Mouse (Mus musculus): ENCODE measurements at regions not wholly inside any gene's neighbourhood (a gene's known extent, or its start where the extent isn't known, plus 50 kb on each side); places are given as distances from the start of the nearest gene placed in this dataset.
"Not testable (repeated sequence)": the region's sequence is repeated elsewhere in the genome, so short reads cannot be mapped to it uniquely, and the experiment has no call there.

DNA sequence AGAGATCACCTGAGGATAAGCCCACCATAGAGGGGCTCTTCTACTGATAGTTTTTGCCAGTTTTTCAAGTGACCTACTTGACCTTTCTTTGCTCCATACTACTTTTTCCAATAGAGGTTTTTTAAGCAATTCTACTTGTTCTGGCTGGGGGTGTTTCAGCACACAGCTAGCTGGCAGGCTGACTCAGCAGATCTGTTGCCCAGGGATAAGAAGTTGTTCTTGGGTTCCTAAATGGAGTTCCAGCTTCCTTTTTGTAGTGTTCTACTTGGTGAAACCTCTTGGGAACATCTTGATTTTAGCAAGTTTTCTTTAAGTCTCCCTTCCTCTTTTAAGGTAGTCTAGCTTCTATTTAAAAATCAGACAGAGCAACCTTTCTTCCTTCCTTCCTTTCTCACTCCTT, 61.0 kb downstream of the 4930474N05Rik start:
- DNase-seq (ENCODE audit: low spot score in 2 of 2), result no peak

DNA sequence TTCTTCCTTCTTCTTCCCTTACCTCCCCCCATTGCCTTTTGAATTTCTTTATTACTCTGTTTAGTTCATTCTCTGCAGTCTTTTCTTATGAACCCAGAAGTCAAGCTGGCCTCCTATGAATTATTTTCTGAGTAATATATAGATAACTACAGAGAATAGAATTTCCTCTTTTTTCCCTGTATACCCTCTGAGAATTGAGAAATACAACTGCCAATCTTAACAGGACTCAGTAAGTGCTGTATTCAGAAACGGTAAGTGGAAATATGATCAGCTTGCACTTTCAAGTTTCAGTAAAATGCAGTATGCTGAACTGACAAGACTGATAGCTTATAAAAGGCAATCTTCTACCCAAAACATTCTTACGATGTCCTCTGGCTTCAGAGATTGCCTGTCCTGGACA, 61.5 kb downstream of the 4930474N05Rik start:
- DNase-seq (ENCODE audit: low spot score in 2 of 2), result no peak

DNA sequence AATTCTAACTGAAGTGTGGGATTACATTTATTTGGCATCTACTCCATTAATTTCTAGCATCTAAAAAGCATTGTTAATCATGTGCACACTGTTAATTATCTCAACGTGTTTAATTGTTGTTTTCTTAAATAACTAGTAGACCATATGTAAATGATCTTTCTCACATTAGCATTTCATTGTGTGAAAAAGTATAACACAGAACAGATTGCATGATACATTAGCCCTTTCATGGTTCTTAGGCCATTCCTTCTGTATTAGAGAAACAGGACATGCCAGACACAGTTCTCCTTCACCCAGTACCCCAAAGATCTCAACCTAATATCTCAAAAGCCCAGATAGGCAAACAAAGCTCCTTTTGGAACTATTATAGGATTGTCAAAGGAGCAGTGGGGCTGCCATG, 89.0 kb downstream of the 4930474N05Rik start:
- no peak for DNase-seq (ENCODE audit: low spot score in 2 of 2)

DNA sequence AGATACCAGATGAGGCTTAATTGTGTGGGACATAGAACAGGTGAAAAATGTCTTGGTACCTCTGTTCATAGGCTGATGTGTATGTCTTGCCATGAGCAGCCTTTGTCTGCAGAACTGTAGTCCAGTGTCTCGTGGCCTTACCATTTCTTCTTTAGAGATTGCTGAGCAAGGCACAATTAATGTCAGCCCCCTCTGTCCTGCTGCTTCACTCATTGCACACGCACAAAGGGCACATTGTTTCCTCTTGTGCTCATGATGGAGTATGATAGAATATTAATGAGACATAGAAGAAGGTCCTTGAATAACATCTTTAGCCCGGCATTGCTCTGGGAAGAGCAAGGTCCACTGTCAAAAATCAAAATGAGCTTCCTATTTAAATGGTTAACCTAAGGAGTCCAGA, 101.8 kb downstream of the 4930474N05Rik start:
- no peak for DNase-seq (ENCODE audit: low spot score in 2 of 2)

DNA sequence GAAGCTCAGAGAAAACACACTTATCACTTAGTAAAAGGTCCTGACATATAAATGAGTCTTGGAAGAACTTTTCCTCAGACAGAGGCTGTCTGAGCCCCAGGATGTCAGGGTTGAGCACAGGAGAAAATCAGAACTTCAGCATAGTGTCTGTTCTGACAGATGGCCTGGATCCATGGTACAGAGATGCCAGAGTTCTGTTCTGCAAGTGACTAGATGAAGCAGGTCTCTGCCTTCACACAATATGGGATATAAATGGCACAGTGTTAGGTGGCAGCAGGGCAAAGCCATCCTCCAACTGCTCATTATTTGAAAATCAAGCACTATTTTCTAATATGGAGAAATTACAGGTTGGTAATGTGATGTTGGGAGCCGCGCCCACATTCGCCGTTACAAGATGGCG, 103.7 kb downstream of the 4930474N05Rik start:
- peak; percentile 24 to 39 for DNase-seq (ENCODE audit: low spot score in 2 of 2)

DNA sequence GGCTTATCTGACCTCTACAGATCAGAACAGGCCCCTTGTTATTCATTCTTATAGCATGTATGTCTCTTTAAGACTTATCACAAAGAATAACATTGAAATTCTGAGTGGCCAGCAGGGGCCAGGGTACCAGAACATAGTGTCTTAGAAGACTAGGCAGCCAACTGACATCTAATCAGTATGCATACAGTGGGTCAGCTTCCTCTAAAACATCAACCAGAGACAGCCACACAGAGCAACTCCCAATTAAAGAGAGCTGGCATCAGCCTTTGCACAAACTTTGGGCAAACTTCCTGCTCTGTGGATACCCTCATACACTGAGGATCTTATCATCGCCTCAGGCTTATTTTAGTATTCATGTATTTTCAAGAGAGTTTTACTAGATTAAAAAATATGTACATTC, 109.1 kb downstream of the 4930474N05Rik start:
- DNase-seq (ENCODE audit: low spot score in 2 of 2), result no peak

DNA sequence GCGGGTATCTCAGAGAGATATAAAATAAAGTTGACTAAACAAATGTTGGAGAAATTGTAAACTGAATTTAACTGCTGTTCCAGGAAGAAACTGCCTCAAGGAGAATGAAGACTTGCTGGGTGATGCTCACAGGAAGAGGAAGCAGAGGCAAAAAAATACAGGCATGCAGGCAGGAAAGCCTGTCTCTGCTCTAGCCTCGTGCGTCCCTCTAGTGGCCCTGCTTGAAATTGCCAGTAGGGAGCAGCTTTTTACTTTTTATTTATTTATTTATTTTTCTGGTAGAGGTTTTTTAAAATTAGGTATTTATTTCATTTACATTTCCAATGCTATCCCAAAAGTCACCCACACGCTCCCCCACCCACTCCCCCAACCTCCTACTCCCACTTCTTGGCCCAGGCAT, 118.1 kb downstream of the 4930474N05Rik start:
- peak; percentile 76 to 86 for DNase-seq (ENCODE audit: low spot score in 2 of 2)

DNA sequence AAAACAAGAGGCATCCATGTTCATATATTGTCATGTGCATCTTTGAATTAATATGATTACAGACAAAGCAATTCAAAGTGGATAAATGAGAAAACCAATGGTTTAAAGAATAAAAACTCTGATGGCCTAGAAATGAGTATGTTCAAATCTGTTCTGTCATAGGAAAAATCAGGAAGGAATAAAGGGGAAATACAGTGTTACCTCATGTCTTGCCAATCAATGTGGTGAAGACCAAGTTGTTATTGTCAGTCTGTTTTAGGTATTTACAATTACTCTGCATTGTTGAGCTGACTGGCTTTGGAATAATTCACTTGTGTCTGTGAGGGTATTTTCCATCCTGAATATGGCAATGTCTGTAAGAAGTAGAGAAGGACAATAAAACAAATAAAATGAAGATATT, 151.1 kb downstream of the 4930474N05Rik start:
- no peak for DNase-seq (ENCODE audit: low spot score in 2 of 2)

DNA sequence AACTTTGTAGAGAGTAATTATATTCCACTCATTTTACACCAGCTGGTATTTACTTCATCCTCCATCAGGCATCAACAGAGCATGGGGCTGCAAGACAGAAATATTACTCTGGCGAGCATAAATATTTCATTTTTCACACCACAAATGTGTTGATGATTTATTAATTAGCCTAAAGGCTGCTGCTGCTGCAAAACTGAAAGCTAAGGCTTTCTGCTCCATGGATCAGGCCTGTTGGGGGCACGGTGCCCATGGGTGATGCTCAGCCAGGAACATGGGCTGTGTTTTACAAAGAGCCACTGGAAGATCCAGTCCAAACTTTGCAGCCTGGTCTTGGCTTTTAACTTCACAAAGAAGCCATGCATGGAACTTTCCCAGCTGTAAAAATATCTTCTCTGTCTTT, 167.4 kb downstream of the 4930474N05Rik start:
- peak; percentile 71 to 74 for DNase-seq (ENCODE audit: low spot score in 2 of 2)

DNA sequence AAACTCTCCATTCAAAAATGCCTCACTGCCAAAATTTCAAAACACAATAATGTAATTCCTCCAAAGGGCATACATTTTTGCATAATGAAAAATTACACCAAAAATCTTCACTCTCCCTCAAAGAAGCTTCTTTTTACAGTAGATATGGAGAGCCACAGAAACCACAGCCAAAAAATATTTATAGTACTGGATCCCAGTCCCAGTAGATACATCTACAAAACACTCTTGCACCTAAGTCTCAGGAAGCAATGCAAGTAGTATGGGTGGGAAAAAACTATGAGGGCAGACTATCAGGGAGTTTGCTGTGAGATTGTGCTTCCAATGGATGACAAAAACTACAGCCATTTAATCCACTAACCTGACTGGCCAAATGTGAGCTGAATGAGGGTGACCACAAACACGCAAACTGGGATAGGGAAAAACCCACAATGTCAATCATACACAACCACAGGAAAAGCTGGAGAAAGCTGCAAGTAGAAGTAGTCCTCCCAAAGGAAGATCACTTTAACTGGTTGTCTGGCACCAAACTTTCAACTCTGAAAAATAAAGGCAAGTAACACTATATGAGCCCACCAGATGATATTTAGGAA, 189.2 kb downstream of the 4930474N05Rik start:
- DNase-seq (ENCODE audit: low spot score in 2 of 2), result no peak

DNA sequence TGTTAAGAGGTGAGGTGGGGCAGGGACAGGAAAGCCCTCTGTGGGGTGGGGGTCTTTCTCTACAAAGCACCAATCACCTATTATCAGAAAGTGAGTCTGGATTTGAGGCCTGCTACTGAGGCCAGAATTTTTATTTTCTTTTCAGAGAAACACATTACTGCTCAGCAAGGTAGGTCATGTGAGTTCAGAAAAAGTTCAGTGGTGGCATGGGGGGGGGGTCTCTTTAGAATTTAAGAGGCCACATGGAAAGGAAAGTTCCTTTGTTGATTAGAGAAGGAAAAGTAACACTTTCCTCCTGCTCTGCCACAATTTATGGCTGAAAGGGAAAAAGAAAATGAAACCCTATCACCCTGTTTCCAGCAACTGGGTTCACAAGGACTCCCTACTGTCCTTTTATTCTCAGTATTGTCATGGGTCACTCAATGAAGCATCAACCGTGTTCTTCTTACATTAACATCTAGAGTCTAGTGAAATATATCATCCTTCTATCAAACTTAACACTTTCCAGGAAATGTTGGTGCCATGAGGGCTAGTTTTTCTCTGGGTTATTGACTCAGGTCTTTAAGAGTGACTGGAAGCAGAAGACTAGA, 194.1 kb downstream of the 4930474N05Rik start:
- no peak for DNase-seq (ENCODE audit: low spot score in 2 of 2)

DNA sequence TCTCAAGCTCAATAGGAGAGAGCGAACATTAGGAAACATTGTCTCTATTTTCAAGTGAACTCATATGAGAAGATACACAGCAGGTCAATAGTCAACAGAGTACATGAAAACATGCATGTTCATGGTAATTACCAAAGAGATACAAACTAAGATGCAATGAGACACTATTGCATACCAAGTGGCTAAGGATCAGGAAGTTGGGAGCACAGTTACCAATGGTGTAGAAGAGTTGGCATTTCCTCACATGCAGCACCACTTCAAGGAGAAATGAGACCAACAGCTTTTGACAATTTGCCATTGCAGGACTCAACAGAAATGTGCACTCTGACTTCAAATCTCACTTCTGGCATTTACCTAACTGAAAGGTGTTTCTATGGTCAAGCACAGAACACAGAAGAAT, 215.6 kb downstream of the 4930474N05Rik start:
- DNase-seq (ENCODE audit: low spot score in 2 of 2), result no peak

DNA sequence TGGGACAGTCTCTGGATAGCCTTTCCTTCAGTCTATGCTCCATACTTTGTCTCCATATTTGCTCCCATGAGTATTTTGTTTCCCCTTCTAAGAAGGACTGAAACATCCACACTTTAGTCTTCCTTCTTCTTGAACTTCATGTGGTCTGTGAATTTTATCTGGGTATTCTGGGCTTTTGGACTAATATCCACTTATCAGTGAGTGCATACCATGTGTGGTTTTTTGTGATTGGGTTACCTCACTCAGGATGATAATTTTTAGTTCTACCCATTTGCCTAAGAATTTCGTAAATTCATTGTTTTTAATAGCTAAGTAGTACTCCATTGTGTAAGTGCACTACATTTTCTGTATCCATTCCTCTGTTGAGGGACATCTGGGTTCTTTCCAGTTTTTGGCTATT, 220.0 kb downstream of the 4930474N05Rik start:
- DNase-seq (ENCODE audit: low spot score in 2 of 2), result not testable (repeated sequence)

DNA sequence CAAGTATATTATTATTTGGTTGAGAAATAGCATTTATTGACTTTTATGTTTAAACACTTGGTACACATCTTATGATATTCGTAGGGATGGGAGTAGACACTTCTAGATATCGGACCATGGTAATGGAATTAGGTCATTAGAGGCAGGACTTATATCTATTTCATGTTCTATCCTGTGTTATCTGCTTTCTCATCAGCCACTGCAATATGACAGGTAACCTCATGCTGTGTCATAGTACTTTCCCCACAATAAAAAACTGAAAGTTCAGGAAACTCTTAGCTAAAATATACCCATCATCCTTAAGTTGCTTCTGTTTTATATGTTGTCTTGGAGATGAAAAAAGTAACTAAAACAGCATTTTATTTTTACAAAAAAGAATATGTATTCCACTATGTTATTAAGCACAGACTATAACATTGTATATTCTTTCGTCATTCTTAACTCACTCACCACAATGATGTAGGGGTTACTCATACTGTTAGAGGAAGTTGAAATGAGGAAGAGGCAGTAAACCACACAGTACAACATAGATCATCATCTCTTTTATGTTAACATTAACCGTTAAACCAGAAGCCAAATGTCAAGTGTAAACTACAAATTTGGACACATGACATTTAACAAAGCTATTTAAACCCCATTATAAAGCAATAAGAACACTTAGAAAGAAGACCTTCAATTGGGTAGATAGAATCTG, 221.8 kb downstream of the 4930474N05Rik start:
- DNase-seq (ENCODE audit: low spot score in 2 of 2), result no peak

DNA sequence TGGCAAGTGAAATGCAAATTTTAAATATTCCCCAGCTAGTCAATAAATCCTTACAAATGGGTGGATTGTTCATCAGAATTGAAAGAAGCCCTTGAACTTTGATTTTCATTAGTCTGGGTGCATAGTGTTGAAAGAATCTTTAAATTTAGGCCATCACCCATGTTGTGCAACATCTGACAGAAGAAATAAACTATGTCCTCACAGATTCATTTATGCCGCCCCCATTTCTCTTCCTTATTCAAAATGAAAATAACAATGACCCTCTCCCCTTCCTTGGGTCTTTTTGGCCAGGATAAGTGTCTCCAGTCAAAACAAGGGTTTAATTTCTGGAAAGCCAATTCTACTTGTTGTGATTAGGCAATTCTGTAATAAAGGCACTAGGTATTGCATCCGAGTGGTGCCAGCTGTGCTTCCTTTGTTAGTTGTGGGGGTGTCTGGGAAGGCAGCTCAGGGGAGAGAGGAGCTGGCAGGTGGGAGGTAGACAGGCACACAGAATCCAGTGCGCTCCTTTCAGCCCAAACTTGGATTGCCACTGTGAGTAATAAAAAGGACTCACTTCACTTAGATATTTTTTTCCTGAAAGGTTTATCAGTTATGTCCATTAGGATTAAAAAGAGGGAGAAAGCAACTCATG, 233.7 kb downstream of the 4930474N05Rik start:
- no peak for DNase-seq (ENCODE audit: low spot score in 2 of 2)

DNA sequence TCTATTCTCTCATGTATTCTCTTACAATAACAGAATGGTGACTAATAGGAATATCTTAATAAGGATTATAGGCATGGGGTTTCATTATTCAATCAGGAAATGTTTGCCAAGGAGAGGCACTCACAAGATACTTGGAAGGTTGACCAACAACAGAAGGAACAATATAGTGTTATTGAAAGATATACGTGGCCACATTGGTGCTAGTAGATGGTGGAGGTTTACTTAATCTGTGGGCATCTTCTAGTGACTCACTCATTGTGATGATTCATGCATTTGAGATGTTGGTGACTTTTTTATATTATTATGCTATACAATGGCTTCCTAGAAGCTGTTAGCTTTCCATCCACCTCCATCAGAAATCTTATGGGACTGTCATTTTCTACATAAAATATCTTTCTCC, 246.1 kb downstream of the 4930474N05Rik start:
- DNase-seq (ENCODE audit: low spot score in 2 of 2), result no peak

Measured in layer of hippocampus, postnatal 10 days (tissue).